Mouse (Mus musculus): ENCODE results near the gene Wnk4.

GRCm38 (mm10) chr11:101229361-101229900 lies 30.9 kb upstream of the Wnk4 start:
- no peak for TF ChIP-seq GATA1 (IDR thresholded peaks at IDR 0.05; ENCODE audit: borderline replicate concordance, low read length)
- TF ChIP-seq FLI1 (IDR thresholded peaks at IDR 0.05; ENCODE audit: low read length) = no peak
